Mouse (Mus musculus) stomach, embryonic 14.5 days (tissue): ENCODE measurements around the gene Cdkn2a. TPM values are rescaled to one million over a fixed set of nuclear protein-coding genes. Genes with fewer than 3 reads are reported as not detected.

Experiments
- ATAC-seq: fragments of 200-750 bp; cut with Nextera tagmentation; 2 replicates; pipeline ENCODE4 v1.8.0; 2017; ENCODE audit warnings: low read depth, moderate TSS enrichment; ENCODE audit not compliant: insufficient number of reproducible peaks, insufficient read depth, low FRiP score
- H3K27ac ChIP-seq: fragments of 300-500 bp; sonication (generic); 2 replicates; pipeline ENCODE4 v1.5.1; 2014; ENCODE audit warnings: mild to moderate bottlenecking, low read length, moderate library complexity, mixed read lengths
- H3K27me3 ChIP-seq: fragments of 300-500 bp; sonication (generic); 2 replicates; pipeline ENCODE4 v1.6.1; 2014; ENCODE audit warnings: low read length, control low read depth, mixed read lengths; ENCODE audit not compliant: control insufficient read depth, insufficient read depth
- H3K36me3 ChIP-seq: fragments of 300-500 bp; sonication (generic); 2 replicates; pipeline ENCODE4 v1.6.1; 2014; ENCODE audit warnings: mild to moderate bottlenecking, control low read depth, low read length, moderate library complexity, mixed read lengths; ENCODE audit not compliant: control insufficient read depth, insufficient read depth
- H3K4me1 ChIP-seq: fragments of 300-500 bp; sonication (generic); 2 replicates; pipeline ENCODE4 v1.6.1; 2014; ENCODE audit warnings: low read length, control low read depth, mixed read lengths; ENCODE audit not compliant: control insufficient read depth, insufficient read depth
- H3K4me2 ChIP-seq: fragments of 300-500 bp; sonication (generic); replicated peaks from 2 replicates; pipeline ENCODE4 v1.6.1; 2014; ENCODE audit warnings: low read depth, low read length, control low read depth
- H3K4me3 ChIP-seq: fragments of 300-500 bp; sonication (generic); 2 replicates; pipeline ENCODE4 v1.5.1; 2014; ENCODE audit warnings: low read depth, low read length, control low read depth
- H3K9ac ChIP-seq: fragments of 300-500 bp; sonication (generic); replicated peaks from 2 replicates; pipeline ENCODE4 v1.6.1; 2014; ENCODE audit warnings: low read depth, mild to moderate bottlenecking, control low read depth, low read length, moderate library complexity, mixed read lengths
- H3K9me3 ChIP-seq: fragments of 300-500 bp; sonication (generic); 2 replicates; pipeline ENCODE4 v1.6.1; 2016; ENCODE audit warnings: low read depth, low read length, control low read depth; ENCODE audit not compliant: control insufficient read depth
- WGBS: fragments of 180-500 bp; shearing (Covaris S2); extraction: QIAGEN DNeasy Blood & Tissue Kit; methylation state at CpG from one replicate; pipeline ENCODE4 v1.1.7; 2014; 5-methylcytosine and 5-hydroxymethylcytosine counted together
- polyA plus RNA-seq: library from polyadenylated mRNA; unstranded; fragments of >200 nt; fragmentation: Nextera tagmentation; extraction: Ambion mirVana; gene quantifications from 2 replicates; pipeline ENCODE4 v1.2.1, GENCODE M21; 2014

The Cdkn2a gene
- polyA plus RNA-seq, 1 experiment from 2014 or later, result not detected

GRCm38 (mm10) chr4:89303281-89303995 is 9.0 kb upstream of the Cdkn2a start:
- Histone ChIP-seq H3K4me3 (no peak overlapping the region), H3K36me3 (no peaks in the 10 kb centered on the region), H3K4me1 (no peaks in the 10 kb centered on the region), H3K27ac (no peak overlapping the region), H3K9ac (no peak overlapping the region), H3K27me3 (peaks cover 79% of the 10 kb centered on the region), H3K4me2 (no peak overlapping the region), H3K9me3 (no peaks in the 10 kb centered on the region)
- WGBS, result 1% methylated on average over 14 of the region's 14 CpGs
- ATAC-seq, result no peak

DNA sequence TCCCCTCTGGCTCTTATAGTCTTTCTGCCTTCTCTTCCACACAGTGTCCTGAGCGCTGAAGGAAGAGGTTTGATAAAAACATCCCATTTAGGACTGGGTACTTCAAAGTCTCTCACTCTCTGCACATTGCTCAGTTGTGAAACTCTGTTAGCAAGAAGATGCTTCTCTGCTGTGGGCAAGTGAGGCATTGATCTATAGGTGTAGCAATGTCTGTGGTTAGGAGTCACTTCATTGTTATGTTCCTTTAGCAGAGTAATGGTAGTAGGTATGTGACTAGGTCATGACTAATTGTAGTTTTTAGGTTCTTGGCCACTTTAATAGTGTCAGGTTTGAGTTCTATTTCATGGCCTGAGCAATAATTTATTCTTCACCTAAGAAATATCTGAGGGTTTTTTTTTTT is 7.7 kb upstream of the Cdkn2a start:
- Histone ChIP-seq H3K27me3 (peaks cover 80% of the 10 kb centered on the region), H3K4me3 (no peak overlapping the region), H3K36me3 (no peaks in the 10 kb centered on the region), H3K9ac (no peak overlapping the region), H3K9me3 (no peaks in the 10 kb centered on the region), H3K4me2 (no peak overlapping the region), H3K4me1 (no peaks in the 10 kb centered on the region), H3K27ac (no peak overlapping the region)
- 0% methylated on average over 1 of the region's 1 CpGs for WGBS
- ATAC-seq, result no peak

DNA sequence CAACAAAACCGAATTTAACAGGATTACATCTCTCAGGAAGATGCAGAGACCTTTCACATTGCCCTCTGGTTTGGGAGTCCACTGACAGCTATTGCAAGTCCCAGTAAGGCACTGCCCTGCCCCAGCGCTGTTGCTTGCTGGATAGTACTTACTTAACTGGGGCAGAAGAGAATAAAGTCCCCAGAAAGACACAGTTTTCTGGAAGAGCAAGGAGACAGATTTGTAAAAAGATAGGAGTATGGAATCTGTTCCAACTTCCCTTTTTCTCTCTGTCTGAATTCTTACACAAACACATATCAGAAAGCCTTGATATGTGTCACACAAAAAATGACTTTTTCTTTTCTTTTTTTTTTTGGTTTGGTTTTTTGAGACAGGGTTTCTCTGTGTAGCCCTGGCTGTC is 5.3 kb upstream of the Cdkn2a start:
- Histone ChIP-seq H3K4me3 (no peak overlapping the region), H3K27ac (no peak overlapping the region), H3K36me3 (no peaks in the 10 kb centered on the region), H3K9ac (no peak overlapping the region), H3K9me3 (no peaks in the 10 kb centered on the region), H3K4me1 (no peaks in the 10 kb centered on the region), H3K4me2 (no peak overlapping the region), H3K27me3 (peaks cover 82% of the 10 kb centered on the region)
- WGBS, result 0% methylated on average over 2 of the region's 2 CpGs
- no peak for ATAC-seq

- no peaks in the 10 kb centered on the region for H3K36me3 ChIP-seq
- peak overlapping the region; percentile 94 for H3K4me2 ChIP-seq
- WGBS, result 3% methylated on average over 31 of the region's 31 CpGs
- H3K9me3 ChIP-seq, result no peaks in the 10 kb centered on the region
- H3K27ac ChIP-seq, result no peak overlapping the region
- H3K4me3 ChIP-seq, result peak overlapping the region; percentile 59
- H3K9ac ChIP-seq, result no peak overlapping the region
- H3K27me3 ChIP-seq, result peaks cover 76% of the 10 kb centered on the region
- no peaks in the 10 kb centered on the region for H3K4me1 ChIP-seq
- ATAC-seq, result peak; percentile 20; the same call in 1 of the 2 replicates
Observed at GRCm38 (mm10) chr4:89295441-89296220, 1.2 kb upstream of the Cdkn2a start.

DNA sequence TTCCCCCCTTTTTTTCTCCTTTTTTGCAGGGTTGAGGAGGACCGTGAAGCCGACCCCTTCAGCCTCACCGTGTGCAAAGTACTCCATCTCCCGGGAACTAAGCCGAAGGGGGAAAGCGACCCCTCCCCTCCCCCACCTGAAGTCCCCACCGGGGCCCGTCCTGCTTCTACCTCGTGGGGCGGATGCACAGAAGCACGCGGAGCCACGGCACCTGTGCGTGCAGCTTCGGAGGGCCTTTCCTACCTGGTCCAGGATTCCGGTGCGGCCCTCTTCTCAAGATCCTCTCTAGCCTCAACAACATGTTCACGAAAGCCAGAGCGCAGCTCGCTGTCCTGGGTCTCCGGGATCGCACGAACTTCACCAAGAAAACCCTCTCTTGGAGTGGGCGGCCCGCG is 365 bp downstream of the Cdkn2a start:
- H3K36me3 ChIP-seq, result no peaks in the 10 kb centered on the region
- H3K4me3 ChIP-seq, result peak overlapping the region; percentile 59
- no peak overlapping the region for H3K9ac ChIP-seq
- no peaks in the 10 kb centered on the region for H3K4me1 ChIP-seq
- H3K27ac ChIP-seq, result no peak overlapping the region
- ATAC-seq, result peak; percentile 11; the same call in 1 of the 2 replicates
- H3K9me3 ChIP-seq, result no peaks in the 10 kb centered on the region
- under 1% methylated on average over 26 of the region's 26 CpGs for WGBS
- H3K4me2 ChIP-seq, result peak overlapping the region; percentile 94
- peaks cover 75% of the 10 kb centered on the region for H3K27me3 ChIP-seq

DNA sequence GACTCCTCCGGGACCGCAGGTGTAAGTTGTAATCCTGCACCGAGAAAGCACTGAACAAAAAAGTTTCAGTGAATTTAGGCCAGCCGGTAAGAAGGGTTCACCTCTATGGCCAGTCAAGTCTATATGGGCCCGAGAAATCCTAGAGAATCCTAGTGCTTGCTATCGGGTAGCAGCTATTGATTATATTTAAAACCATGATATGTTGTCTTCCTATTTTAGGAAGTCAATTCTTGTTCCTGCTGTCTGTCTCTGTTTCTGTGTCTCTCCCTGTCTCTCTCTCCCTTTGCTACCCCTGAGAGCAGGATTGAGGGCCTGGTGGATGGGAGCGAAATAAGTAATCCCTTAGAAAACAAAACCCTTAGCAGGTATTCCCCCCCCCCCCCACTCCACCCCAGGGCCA is 937 bp downstream of the Cdkn2a start:
- peaks cover 80% of the 10 kb centered on the region for H3K27me3 ChIP-seq
- H3K36me3 ChIP-seq, result no peaks in the 10 kb centered on the region
- H3K9ac ChIP-seq, result no peak overlapping the region
- H3K9me3 ChIP-seq, result no peaks in the 10 kb centered on the region
- WGBS, result 11% methylated on average over 7 of the region's 7 CpGs
- no peak for ATAC-seq
- H3K4me3 ChIP-seq, result no peak overlapping the region
- no peaks in the 10 kb centered on the region for H3K4me1 ChIP-seq
- no peak overlapping the region for H3K4me2 ChIP-seq
- no peak overlapping the region for H3K27ac ChIP-seq

DNA sequence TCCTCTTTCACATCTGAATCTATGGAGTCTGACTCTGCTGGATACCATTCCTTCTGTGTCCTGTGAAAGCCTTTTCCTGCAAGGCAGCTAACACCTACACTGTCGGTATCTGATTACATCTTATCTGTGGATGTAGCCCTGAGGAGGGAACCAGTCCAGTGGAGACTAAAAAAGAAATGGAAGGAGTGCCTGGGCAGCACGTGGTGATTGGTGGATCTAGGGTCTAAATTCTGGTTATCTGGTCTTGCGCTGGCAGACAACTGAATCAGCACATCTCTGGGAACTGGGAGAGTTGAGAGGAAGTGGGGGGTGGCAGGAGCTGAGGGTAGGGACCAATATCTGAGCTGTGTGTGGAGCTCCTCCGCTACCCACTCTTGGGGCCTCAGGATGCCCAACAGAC is 5.4 kb downstream of the Cdkn2a start:
- H3K4me2 ChIP-seq, result no peak overlapping the region
- no peak overlapping the region for H3K27ac ChIP-seq
- peaks cover 60% of the 10 kb centered on the region for H3K27me3 ChIP-seq
- H3K36me3 ChIP-seq, result no peaks in the 10 kb centered on the region
- no peaks in the 10 kb centered on the region for H3K9me3 ChIP-seq
- no peaks in the 10 kb centered on the region for H3K4me1 ChIP-seq
- no peak for ATAC-seq
- WGBS, result 1% methylated on average over 4 of the region's 4 CpGs
- no peak overlapping the region for H3K9ac ChIP-seq
- H3K4me3 ChIP-seq, result no peak overlapping the region

- Histone ChIP-seq H3K36me3 (no peaks in the 10 kb centered on the region), H3K27ac (no peak overlapping the region), H3K4me3 (no peak overlapping the region), H3K27me3 (peaks cover 66% of the 10 kb centered on the region), H3K9ac (no peak overlapping the region), H3K9me3 (no peaks in the 10 kb centered on the region), H3K4me1 (no peaks in the 10 kb centered on the region), H3K4me2 (no peak overlapping the region)
- 9% methylated on average over 1 of the region's 1 CpGs for WGBS
- ATAC-seq, result no peak
Observed at GRCm38 (mm10) chr4:89286566-89286965, 7.9 kb downstream of the Cdkn2a start.
